Mouse (Mus musculus): ENCODE results near the gene Tmem259. TPM values are rescaled to one million over a fixed set of nuclear protein-coding genes. Genes with fewer than 3 reads are reported as not detected.

The Tmem259 gene
- total RNA-seq, 2 experiments from 2014 or later: 120 TPM

DNA sequence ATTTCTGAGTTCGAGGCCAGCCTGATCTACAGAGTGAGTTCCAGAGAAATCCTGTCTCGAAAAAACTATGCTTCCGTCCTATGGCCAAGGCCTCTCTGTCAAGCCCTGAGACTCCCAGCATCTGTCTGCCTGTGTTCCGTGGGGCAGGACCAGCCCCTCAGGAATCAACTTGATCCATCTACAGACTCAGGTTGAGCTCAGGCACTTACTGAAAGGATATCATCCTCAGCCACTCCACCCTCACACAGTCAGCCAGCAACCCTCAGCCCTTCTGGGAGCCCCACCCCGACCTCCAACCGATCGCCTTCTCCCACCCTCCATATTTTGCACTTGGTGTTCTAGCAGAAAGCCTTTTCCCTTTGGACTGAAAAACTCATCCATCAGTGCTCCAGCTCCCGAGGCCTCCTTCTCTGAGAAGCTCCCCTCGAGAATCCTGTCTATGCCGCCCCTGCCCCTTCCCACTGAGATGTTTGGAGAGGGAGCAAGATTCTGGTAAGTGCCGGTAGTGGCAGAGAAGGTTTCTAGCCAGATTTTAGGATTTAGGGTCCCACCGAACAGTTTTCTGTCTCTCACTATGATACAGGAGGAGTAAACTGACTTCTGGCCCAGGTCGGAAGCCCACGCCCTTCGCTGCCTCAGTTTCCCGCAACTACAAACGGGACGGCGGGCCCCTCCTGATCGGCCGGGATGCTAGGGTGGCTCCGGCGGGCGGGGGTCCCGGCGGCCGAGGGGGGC, 3.8 kb upstream of the Tmem259 start:
- peak in 1 of 2 experiments; percentile 62 for DNase-seq

DNA sequence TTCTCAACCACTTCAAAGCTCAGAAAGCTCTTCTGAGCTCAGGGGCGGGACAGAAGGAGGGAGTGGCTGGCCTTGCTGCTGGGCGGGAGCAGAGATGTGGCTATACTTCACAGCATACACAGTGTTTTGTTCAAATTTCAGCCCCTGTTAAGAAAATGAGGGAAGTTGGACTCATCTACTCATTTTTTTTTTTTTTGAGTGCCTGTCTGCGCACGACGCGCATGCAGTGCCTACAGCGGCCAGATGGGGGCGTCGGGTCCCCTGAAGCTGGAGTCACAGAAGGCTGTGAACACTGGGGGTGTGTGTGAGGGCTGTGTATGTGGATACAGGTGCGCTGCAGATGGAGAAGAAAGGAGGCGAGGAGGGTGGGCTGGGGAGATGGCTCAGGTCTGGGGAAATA, 2.8 kb upstream of the Tmem259 start:
- peak; percentile 88 to 91 for DNase-seq

DNA sequence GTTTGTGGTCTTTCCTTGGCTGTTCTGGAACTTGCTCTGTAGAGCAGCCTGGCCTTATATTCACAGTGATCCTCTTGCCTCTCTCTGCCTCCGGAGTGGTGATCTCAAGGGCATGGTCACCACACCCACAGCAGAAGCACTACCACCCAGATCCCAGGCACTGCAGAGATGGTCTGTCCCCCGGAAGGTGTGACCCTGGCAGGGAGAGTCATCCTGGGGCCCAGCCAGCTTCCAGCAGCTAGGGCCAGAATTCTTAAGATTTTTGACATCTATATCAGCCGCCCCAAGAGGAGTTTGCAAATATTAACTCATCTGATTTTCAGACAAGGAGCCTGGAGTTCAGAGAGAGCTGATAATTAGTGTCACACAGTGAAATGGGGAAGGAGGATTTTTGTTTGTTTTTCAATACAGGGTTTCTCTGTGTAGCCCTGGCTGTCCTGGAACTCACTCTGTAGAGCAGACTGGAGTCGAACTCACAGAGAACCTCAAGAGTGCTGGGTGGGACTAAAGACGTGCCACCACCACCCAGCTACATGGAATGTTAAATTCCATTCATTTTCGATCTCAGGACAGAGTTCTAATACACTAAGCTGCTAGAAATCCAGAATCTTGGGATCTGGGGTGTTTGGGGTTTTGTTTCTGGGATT, 2.2 kb upstream of the Tmem259 start:
- peak; percentile 64 to 70 for DNase-seq

DNA sequence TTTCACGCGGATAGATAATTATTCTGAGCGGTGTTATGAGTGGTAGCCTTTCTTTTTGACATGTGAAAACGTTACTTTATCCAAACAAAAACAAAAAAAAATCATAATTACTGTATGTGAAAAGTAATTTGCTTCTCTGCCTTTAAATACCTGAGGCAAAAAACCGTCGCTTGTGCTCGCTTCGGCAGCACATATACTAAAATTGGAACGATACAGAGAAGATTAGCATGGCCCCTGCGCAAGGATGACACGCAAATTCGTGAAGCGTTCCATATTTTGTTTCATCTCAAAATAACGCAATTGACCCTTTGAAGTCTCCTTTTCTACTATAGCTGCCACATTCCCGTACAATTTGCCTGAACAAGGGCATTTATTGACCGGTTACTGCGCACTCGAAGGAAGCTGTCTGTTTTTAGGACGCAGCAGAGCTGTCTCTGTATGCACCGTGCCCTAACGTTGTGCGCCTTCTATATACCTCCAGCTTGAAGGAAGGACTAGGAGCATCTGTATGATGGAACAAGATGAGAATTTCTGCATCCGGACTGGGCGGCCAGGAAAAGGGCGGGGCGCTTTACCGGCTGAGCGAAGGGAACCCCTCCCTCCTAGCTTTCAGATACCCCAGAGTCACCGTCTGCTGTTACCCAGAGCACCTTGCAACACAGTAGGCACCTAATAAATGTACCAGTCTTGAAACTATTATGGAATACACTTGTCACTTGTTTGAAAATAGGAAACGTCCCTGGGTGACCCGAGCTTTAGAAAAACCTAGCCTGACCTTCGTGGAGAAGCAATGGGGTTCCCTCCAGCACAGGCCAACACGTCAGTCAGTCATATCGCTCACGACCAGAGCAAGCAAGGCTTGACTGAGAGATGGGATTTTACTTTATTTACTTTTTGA, 1.5 kb upstream of the Tmem259 start:
- peak; percentile 83 to 84 for DNase-seq

DNA sequence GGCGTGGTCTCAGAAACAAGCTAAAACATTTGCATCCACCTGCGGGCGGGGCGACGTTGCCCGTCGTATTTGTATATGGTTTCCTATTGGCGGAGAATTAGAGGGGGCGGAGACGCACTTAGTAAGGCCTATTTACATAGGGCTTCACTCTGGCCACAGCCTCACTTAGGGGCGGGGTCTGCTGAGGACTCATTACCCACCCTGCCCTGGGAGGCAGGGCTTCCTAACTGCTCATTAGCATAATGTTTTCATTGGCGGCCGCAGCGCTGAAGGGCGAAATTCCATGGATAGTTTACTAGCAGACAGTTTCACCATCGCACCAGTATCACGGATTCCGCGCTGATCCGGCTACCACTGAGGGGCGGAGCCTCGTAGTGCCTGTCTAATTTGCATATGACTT, 741 bp upstream of the Tmem259 start:
- DNase-seq: peak; percentile 97 to 99

DNA sequence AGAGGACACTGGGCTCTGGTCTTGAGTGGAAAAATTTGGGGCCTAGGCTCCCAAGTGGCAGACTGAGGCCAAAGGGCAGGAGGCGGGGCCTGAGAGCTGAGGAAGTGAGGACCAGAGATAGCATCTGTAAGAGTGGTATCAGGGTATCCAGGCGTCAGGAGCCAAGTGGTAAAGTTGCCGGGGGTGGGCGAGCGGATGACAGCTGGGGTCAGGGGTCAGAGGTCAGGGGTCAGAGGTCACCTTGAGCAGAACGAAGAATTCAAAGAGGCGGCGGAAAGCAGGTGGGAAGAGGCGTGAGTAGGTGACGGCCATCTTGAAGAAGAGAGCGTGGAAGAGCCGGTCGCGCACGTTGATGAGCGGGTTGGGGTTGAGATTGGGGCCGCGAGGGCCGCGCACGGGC, 460 bp downstream of the Tmem259 start:
- peak; percentile 73 to 76 for DNase-seq

DNA sequence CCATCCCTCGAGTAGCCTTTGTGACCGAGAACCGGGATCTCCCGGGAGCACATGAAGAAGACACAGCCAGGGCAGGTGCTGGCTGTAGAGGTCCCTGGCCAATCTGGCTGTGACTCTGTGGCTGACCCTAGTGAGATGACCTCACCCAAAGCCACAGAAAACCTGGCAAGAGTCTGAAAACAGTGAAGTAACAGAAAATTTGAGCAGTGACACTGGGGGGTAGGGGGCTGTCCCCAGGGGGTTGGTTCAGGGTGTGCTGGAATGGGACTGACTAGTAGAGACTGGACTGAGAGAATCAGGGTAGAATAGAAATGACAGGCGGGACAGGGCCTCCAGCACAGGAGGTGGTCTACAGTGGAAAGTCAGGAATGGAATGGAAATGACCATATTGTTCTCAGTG, 925 bp downstream of the Tmem259 start:
- DNase-seq: no peak

DNA sequence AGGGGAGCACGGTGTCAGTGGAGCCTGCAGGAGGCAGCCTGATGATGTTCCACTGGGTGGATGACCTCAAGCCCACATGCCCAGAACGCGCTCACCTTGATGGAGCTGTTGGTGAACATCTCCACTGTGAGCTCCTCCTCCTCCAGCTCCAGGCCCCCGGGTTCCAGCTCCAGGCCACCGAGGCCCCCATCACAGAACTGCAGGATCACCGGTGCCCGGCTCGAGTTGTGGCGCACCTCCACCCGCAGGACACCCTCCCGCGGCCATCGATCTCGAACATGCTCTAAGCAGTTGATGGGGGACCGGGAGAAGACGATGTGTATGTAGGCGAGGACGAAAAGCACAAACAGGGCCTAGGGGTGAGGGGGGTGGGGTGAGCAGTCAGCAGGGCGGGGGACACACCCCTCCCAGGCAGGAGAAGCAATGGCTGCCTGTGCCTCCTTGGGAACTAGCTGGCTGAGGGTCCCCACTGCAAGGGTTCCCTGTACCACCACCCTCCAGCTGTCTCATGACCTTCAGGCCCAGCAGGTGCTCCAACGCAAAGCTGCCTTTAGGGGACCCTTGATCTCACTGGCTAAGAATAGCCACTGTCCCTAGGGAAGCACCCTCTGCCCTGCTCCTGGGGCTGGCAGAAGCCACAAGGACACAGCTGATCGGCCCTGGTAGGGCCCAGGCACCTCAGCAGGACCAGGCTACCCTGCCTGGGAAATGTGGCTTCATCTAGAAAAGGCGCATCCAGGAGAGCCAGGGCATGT, 4.6 kb downstream of the Tmem259 start:
- DNase-seq: peak; percentile 41 to 69

DNA sequence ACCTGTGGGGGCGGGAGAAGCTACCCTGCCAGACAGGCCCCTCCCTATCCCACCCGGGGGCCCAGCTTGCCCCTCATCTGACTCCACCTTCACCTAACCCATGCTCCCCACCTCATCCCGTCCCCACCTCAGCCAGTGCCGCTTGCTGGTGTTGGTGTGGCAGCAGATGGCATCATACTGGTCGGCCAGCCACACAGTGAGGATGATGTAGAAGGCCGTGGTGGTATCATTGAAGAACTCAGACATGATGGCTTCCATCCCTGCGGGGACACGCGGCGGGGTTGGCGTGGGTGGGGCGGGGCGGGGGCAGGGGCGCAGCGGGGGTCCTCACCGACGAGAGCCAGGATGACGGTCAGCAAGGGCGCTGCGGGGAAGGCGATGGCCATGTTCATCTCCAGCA, 6.1 kb downstream of the Tmem259 start:
- no peak for DNase-seq

DNA sequence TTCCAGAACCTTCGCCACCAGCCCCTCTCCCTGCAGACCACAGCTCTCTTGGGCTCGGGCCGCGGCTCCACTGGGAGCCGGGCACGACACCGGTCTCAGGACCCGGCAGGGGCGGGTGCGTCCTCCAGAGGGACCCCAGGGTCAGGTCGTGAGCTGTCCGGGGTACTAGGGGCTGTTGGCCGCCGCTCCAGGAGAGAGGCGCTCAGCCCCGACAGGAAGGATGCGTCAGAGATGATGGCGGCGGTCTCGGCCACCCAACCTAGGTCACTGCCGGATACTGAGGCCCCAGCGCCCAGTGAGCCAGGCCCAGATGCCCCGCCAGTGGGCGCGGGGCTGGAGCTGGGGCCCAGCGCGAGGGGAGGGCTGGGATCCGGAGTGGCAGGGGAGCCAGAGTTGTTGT, 6.8 kb downstream of the Tmem259 start:
- no peak for DNase-seq

DNA sequence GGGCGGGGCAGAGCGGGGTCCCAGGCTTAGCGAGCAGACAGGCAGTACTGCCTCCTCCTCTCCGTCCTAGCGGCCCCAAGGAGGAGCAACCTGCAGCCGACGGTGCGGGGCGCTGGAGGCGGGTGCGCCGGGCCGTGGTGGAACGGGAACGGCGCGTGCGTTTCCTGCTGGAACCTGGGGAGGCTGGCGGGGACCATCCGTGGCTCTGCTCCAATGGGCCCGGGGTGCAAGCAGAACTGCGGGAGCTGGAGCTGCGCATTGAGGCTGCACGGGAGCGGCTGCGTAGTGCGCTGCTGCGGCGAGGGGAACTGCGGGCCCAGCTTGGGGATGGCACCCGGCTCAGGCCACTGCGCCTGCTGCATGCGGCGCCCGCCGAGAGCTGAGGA, 7.4 kb downstream of the Tmem259 start:
- no peak for DNase-seq

DNA sequence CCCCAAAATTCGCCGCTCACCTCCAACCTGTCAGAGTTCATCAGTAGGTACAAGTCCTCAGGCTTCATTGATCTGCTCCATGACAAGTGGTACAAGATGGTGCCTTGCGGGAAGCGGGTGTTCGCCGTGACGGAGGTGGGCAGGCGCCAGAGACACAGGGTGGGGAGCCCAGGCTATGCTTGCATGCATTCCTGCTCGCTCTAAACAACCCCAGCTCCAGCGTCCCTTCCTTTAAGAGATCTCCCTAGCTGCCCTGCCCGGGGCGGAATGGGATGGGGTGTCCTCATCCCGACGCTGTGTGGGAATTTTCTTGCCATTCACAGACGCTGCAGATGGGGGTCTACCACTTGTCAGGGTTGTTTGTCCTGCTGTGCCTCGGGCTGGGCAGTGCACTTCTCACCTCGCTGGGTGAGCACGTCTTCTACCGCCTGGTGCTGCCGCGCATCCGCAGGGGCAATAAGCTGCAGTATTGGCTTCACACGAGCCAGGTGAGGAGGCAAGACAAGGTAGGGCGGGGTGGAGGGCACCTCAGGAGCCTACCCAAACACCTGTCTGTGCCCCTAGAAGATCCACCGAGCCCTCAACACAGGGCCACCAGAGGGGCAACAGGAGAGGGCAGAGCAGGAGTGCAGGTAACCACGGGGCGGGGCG, 7.9 kb downstream of the Tmem259 start:
- DNase-seq: no peak

DNA sequence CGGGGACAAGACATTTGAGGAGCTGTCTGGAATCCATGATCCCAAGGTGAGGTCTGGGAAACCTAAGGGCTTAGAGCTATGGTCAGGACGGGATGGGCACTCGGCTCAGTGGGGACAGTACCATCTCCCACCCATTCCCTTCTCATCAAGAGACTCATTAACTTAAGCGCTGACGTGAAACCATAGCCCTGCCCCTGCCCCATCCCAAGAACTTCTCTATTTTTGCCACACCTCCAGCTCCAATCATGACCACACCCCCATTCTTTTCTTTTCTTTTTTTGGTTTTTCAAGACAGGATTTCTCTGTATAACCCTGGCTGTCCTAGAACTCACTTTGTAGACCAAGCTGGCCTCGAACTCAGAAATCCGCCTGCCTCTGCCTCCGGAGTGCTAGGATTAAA, 9.5 kb downstream of the Tmem259 start:
- DNase-seq: no peak

DNA sequence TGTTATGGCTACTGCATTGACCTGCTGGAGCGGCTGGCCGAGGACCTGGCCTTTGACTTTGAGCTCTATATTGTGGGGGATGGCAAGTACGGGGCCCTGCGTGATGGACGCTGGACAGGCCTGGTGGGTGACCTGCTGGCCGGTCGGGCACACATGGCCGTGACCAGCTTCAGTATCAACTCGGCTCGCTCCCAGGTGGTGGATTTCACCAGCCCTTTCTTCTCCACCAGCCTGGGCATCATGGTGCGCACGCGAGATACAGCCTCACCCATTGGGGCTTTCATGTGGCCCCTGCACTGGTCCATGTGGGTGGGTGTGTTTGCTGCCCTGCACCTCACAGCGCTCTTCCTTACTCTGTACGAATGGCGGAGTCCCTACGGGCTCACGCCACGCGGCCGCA, 10.0 kb downstream of the Tmem259 start:
- DNase-seq: no peak

DNA sequence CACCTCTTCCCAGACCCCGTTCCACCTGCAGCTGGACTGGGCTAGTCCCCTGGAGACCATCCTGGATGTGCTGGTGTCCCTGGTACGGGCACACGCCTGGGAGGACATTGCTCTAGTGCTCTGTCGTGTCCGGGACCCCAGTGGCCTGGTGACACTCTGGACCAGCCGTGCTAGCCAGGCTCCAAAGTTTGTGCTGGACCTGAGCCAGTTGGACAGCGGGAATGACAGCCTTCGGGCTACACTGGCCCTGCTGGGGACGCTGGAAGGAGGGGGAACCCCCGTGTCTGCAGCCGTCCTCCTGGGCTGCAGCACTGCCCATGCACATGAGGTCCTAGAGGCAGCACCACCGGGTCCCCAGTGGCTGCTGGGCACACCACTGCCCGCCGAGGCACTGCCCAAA, 11.3 kb downstream of the Tmem259 start:
- peak; percentile 55 to 58 for DNase-seq

DNA sequence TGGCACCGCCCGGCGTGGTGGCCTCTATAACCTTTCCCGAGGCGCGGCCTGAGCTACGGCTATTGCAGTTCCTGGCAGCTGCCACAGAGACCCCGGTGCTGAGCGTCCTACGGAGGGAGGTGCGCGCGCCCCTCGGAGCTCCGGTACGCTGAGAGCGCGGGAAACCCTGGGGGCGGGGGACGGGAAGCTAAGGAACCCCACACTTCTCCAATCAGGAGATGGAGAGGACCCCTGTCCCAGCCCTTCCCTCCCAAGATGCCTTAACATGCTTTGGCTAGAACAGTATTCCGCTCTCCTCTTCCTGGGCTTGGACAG, 13.0 kb downstream of the Tmem259 start:
- DNase-seq: no peak

DNA sequence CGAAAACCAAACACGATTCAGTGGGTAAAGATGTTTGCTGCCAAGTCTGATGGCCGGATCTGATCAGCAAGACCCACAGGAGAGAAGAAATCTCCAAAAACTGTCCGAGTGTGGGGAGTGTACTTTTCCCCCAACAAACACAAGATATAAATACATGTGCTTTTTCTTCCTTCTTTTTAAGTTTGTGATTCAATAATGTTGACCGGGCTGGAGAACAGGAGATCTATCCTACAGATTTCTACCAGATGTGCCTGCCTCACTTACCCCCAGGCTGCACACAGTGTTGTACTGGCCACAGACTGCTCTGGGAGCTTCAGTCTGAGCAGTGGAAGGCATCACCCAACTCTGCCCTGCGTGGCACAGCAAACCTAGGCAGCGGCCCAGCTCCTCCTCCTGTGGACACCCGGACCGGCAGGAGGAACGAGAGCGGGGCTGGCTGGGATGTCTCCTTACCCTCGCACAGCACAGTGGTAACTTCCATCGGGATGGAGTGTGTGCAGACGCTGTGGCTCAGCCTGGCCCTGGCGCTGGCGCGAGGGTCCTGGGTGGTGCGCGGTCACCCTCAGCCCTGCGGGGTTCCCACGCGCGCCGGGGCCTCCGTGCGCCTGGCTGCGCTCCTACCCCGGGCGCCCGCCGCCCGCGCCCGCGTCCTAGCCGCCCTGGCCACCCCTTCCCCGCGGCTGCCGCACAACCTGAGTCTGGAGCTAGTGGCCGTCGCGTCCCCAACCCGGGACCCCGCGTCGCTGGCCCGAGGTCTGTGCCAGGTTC, 13.5 kb downstream of the Tmem259 start, which contains the start of gene Grin3b:
TSS of gene Grin3b (plus strand) at position 301 of the 768 bp plus-strand sequence.
- DNase-seq: no peak

DNA sequence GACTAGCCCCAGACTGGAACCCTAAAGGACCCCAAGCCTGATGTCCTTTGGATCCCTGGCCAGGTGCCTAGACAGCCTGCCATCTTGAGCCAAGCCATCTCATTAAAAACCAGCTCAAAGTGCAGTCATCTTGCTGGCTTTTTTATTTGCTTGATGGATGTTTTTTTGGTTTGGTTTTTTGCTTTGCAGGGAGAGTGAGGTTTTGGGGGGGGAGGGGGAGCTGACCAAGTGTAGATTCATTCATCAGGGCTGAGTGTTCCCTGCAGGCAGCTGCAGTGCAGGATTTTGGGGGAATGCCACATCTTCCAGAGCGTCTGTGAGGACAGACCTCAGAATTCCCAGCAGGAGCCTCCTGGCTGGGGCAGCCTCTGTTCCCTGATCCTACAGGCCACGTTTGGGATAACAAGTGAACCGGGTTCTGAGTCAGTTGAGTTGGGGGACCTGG, 15.0 kb downstream of the Tmem259 start:
- no peak for DNase-seq

DNA sequence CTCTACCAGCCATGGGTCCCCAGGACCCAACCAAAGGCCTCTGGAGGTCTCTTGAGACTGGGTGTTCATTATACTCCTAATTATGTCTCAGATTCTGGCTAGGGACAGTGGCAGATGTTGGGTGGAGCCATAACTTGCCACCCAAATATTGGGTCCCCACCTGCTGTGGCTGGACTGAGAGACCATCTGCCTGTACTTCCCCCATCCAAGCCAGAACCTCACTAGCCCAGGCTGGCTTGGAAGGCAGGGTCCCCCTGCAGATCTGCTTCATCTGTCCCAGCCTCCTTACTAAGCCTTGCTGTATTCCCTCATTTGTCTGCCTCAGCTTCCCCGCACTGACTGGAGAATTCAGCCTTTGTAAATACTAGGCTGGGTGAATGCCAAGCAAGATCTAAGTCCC, 15.9 kb downstream of the Tmem259 start:
- DNase-seq: no peak

DNA sequence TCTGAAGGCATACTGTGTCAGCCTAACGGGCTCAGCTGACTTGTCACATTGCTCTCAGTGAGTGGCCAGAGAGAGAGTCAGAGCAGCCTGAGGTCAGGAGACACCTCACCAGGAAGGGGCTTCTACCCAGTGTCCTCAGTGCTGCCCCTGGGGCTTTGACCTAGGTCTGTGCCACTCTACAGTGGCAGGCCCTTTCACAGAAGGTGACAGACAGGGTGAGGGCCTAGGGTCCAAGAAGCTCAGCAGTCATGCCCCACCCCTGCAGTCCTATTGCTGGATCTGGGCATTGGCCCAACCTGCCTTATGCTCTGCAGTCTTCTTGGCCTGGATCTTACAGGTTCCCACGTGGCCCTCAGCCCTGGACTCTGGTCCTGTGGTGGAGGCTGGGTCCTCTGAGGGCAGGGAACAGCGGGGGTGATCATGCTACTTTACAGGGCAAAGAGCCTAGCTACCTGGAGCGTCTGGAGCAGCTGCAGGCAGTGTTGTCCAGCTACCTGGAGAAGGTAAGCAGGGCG, 17.2 kb downstream of the Tmem259 start:
- peak; percentile 67 to 75 for DNase-seq

DNA sequence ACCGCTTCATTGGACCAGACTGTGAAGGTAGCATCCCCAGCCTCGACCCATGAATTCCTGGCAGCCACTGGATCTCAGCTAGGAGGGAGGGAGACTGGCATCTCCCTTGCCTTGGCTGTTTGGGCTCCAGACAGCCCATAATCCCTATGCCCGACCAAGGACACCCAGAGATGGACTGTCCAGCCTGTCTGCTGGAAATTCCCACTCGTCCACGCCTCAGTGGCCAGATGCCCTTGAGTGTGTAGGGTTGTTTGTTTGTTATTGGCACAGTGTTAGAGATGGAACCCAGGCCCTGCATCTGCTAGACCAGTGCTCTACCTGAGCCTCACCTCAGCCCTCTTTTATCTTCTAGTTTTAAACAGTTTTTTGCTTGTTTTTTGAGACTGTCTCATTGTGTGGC, 18.8 kb downstream of the Tmem259 start:
- DNase-seq: no peak

All from heart, adult 18-20 months (tissue).